Mouse (Mus musculus) stomach, postnatal 0 days (tissue): ENCODE data around the gene Arnt2. TPM values are rescaled to one million over a fixed set of nuclear protein-coding genes. Genes with fewer than 3 reads are reported as not detected.

Source experiments
- ATAC-seq: fragments of 200-750 bp; cut with Nextera tagmentation; 2 replicates; pipeline ENCODE4 v1.8.0; 2017; ENCODE audit not compliant: low FRiP score, low TSS enrichment
- DNase-seq: peaks from one replicate; pipeline ENCODE4 v3.0.0-alpha.2; 2016; ENCODE audit warnings: low spot score
- H3K27ac ChIP-seq: fragments of 300-500 bp; sonication (generic); replicated peaks from 2 replicates; pipeline ENCODE4 v1.5.1; 2014; ENCODE audit warnings: mild to moderate bottlenecking, control low read depth
- H3K27me3 ChIP-seq: fragments of 300-500 bp; sonication (generic); 2 replicates; pipeline ENCODE4 v1.6.1; 2014; ENCODE audit warnings: low read length; ENCODE audit not compliant: control insufficient read depth, insufficient read depth
- H3K36me3 ChIP-seq: fragments of 300-500 bp; sonication (generic); 2 replicates; pipeline ENCODE4 v1.6.1; 2014; ENCODE audit warnings: low read length, mixed read lengths; ENCODE audit not compliant: control insufficient read depth, insufficient read depth
- H3K4me1 ChIP-seq: fragments of 300-500 bp; sonication (generic); replicated peaks from 2 replicates; pipeline ENCODE4 v1.6.1; 2014; ENCODE audit warnings: antibody characterized with exemption; ENCODE audit not compliant: control insufficient read depth, insufficient read depth
- H3K4me2 ChIP-seq: fragments of 300-500 bp; sonication (generic); replicated peaks from 2 replicates; pipeline ENCODE4 v1.6.1; 2014; ENCODE audit warnings: low read depth, mild to moderate bottlenecking, control low read depth, moderate library complexity
- H3K4me3 ChIP-seq: fragments of 300-500 bp; sonication (generic); 2 replicates; pipeline ENCODE4 v1.5.1; 2014; ENCODE audit warnings: low read depth, low read length, control low read depth
- H3K9ac ChIP-seq: fragments of 300-500 bp; sonication (generic); 2 replicates; pipeline ENCODE4 v1.6.1; 2014; ENCODE audit warnings: mild to moderate bottlenecking, low read length, control low read depth, mixed read lengths
- H3K9me3 ChIP-seq: fragments of 300-500 bp; sonication (generic); 2 replicates; pipeline ENCODE4 v1.6.1; 2016; ENCODE audit warnings: low read length; ENCODE audit not compliant: control insufficient read depth
- CTCF ChIP-seq: IDR thresholded peaks from 2 replicates; pipeline ENCODE4 v1.5.1; 2016; ENCODE audit warnings: antibody characterized with exemption, low read depth, mild to moderate bottlenecking, moderate library complexity
- EP300 ChIP-seq: optimal IDR thresholded peaks from 2 replicates; pipeline ENCODE3; 2016; ENCODE audit warnings: antibody characterized with exemption
- WGBS: fragments of 180-500 bp; shearing (Covaris S2); extraction: QIAGEN DNeasy Blood & Tissue Kit; methylation state at CpG from one replicate; pipeline ENCODE4 v1.1.7; 2014; 5-methylcytosine and 5-hydroxymethylcytosine counted together
- polyA plus RNA-seq: library from polyadenylated mRNA; unstranded; fragments of >200 nt; fragmentation: Nextera tagmentation; extraction: Ambion mirVana; gene quantifications from 2 replicates; pipeline ENCODE4 v1.2.1, GENCODE M21; 2015

Arnt2 gene
- polyA plus RNA-seq, 1 experiment from 2014 or later: 0.89 TPM

DNA sequence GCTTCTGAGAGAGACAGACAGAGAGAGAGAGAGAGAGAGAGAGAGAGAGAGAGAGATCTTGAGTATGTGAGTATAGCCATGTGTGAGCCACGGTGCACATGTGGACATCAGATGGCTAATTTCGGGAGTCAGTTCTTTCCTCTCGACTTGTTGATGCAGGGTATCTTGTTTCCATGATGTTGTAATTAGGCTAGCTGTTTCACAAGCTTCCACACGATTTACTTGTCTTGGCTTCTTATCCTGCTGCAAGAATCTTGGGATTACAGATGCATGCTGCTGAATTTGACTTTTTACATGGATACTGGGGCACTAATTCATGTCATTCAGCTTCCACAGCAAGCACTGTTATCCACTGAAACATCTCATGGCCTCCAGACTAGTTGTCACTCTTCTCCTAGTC is 178.6 kb downstream of the Arnt2 start:
- WGBS: 64% methylated on average over 4 of the region's 4 CpGs
- no peaks in the 10 kb centered on the region for H3K27me3 ChIP-seq

GRCm38 (mm10) chr7:84227652-84228051 is 182.3 kb downstream of the Arnt2 start:
- no peak overlapping the region for H3K4me2 ChIP-seq
- no peaks in the 10 kb centered on the region for H3K4me1 ChIP-seq
- H3K9ac ChIP-seq: no peak overlapping the region
- no peaks in the 10 kb centered on the region for H3K27me3 ChIP-seq
- no peak for TF ChIP-seq EP300
- no peak for TF ChIP-seq CTCF
- H3K9me3 ChIP-seq: no peaks in the 10 kb centered on the region
- WGBS: 30% methylated on average over 1 of the region's 1 CpGs
- H3K27ac ChIP-seq: no peak overlapping the region
- ATAC-seq (no peak), DNase-seq (no peak)
- no peak overlapping the region for H3K4me3 ChIP-seq
- H3K36me3 ChIP-seq: no peaks in the 10 kb centered on the region

More for the DNA sequence above, 178.6 kb downstream of the Arnt2 start:
- no peak overlapping the region for H3K4me3 ChIP-seq
- H3K4me2 ChIP-seq: no peak overlapping the region
- H3K9ac ChIP-seq: no peak overlapping the region
- ATAC-seq (no peak), DNase-seq (no peak)
- no peaks in the 10 kb centered on the region for H3K4me1 ChIP-seq
- H3K9me3 ChIP-seq: no peaks in the 10 kb centered on the region
- TF ChIP-seq EP300: no peak
- no peak for TF ChIP-seq CTCF
- H3K27ac ChIP-seq: no peak overlapping the region
- no peaks in the 10 kb centered on the region for H3K36me3 ChIP-seq

DNA sequence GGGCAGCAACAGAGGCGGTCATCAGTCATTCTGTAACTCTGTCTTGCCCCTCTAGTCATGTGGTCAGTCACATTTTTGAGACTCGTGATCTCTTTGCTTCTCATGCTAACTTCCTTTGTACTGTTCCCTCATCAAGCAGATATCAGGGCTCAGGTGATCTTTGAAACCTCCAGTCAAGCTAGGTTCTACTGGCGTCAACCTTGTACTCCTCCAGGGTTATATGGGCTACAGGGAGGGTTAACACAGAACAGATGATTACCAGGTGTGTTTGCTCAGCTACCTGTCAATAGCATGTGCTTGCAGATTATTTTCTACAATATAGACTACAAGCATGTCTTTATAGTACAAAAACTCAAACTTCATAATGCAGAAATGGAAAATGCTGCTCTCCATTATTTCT is 183.1 kb downstream of the Arnt2 start:
- Histone ChIP-seq H3K9ac (no peak overlapping the region), H3K4me3 (no peak overlapping the region), H3K27me3 (no peaks in the 10 kb centered on the region), H3K4me2 (no peak overlapping the region), H3K4me1 (no peaks in the 10 kb centered on the region), H3K36me3 (no peaks in the 10 kb centered on the region), H3K9me3 (no peaks in the 10 kb centered on the region), H3K27ac (no peak overlapping the region)
- ATAC-seq (no peak), DNase-seq (no peak)
- 81% methylated on average over 3 of the region's 3 CpGs for WGBS
- TF ChIP-seq CTCF: no peak
- no peak for TF ChIP-seq EP300

GRCm38 (mm10) chr7:84212112-84212511 is 197.9 kb downstream of the Arnt2 start:
- no peak for DNase-seq
- TF ChIP-seq EP300 (no peak), CTCF (no peak)

GRCm38 (mm10) chr7:84210585-84211291 is 199.2 kb downstream of the Arnt2 start:
- Histone ChIP-seq H3K9ac (no peak overlapping the region), H3K27me3 (no peaks in the 10 kb centered on the region), H3K4me2 (no peak overlapping the region), H3K27ac (no peak overlapping the region), H3K4me3 (no peak overlapping the region), H3K36me3 (no peaks in the 10 kb centered on the region), H3K9me3 (no peaks in the 10 kb centered on the region), H3K4me1 (no peaks in the 10 kb centered on the region)
- TF ChIP-seq EP300 (no peak), CTCF (no peak)
- ATAC-seq: no peak
- WGBS: 62% methylated on average over 10 of the region's 10 CpGs
- no peak for DNase-seq

More at GRCm38 (mm10) chr7:84212112-84212511, 197.9 kb downstream of the Arnt2 start:
- WGBS: 26% methylated on average over 1 of the region's 1 CpGs
- no peaks in the 10 kb centered on the region for H3K4me1 ChIP-seq
- ATAC-seq: no peak
- no peaks in the 10 kb centered on the region for H3K36me3 ChIP-seq
- no peak overlapping the region for H3K27ac ChIP-seq
- H3K4me2 ChIP-seq: no peak overlapping the region
- H3K9ac ChIP-seq: no peak overlapping the region
- H3K9me3 ChIP-seq: no peaks in the 10 kb centered on the region
- H3K4me3 ChIP-seq: no peak overlapping the region
- no peaks in the 10 kb centered on the region for H3K27me3 ChIP-seq

- DNase-seq (no peak), ATAC-seq (no peak)
- no peaks in the 10 kb centered on the region for H3K9me3 ChIP-seq
Observed at GRCm38 (mm10) chr7:84203981-84204380, 206.0 kb downstream of the Arnt2 start.

More at GRCm38 (mm10) chr7:84203981-84204380, 206.0 kb downstream of the Arnt2 start:
- H3K27ac ChIP-seq: no peak overlapping the region
- no peaks in the 10 kb centered on the region for H3K27me3 ChIP-seq
- 36% methylated on average over 3 of the region's 3 CpGs for WGBS
- no peaks in the 10 kb centered on the region for H3K4me1 ChIP-seq
- H3K4me2 ChIP-seq: no peak overlapping the region
- no peak overlapping the region for H3K4me3 ChIP-seq
- H3K36me3 ChIP-seq: no peaks in the 10 kb centered on the region
- TF ChIP-seq EP300: no peak
- TF ChIP-seq CTCF: no peak
- H3K9ac ChIP-seq: no peak overlapping the region
